Mouse (Mus musculus) cerebellum, postnatal 36 days (tissue): ENCODE results near the gene Apbb1ip.

ENCODE experiments used
- DNase-seq, 2 experiments: peaks; one replicate each; pipeline ENCODE4 v3.0.0; 2021 to 2022; ENCODE audit warnings: mixed read lengths in 2 of 2

Apbb1ip gene

DNA sequence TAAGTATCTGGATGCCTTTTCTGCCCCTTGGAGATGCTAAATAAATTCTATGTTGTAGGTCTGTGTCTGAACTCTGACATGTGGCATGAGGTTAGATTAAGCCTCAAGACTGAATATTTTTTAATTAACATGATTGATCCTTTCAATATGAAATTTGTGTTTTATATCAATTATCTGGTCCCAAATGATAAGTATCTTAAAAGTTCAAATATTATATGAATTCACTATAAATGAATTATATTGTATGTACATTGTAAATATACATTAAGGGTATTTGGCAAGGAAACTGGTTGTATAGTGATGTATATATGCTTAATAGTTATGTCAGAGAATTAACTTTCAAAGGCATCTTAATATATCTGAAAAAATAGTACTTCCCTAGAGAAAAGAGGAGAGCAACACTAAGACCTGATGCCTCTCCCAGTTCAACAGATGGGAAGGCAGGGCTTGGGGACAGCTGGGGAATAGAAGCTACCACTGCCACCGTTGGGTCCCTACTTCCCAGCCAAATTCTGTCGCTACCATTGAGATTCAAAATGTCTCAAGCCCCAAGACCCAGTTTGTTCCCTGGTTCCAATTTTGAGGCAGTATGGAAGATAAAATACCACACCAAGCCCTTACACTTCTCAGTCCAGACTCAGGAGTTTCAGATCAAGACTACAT, 2.8 kb downstream of the Apbb1ip start:
- no peak for DNase-seq

DNA sequence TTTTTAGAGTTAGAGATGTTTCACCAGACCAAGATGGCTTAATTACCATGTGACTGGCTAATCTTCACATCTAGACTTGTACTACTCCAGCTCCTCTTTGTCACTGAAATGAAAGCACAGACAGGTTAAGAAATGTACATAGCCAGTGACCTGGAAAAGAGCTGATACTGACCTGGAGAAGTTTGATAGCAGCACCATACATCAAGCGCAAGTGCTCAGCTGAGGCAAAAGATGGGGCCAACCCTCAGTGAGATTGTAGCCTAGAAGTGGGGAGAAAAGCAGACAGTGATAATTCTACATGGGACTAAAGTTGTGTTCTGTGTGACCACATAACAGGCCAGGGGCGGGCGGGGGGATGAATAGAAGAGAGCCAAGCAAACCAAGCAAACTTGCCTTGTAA, 3.9 kb downstream of the Apbb1ip start:
- DNase-seq = no peak

DNA sequence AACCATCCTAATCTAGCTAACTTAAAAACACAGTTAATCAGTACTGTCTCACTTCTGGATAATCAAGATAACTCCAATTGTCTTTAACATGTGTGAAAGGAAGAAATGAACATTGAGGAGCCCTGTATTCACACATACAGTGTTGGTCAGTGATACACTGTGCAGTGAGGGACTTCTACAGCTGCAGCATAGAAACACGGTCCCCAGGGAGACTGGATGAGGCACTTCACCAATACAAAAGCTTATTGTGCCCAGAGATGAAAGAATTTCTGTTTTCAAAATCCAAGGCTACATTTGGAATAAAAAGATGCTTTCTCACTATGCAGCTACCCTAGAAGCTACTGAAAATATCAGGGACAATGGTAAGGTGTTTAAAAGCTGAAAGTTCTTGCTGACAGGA, 7.0 kb downstream of the Apbb1ip start:
- DNase-seq = no peak

DNA sequence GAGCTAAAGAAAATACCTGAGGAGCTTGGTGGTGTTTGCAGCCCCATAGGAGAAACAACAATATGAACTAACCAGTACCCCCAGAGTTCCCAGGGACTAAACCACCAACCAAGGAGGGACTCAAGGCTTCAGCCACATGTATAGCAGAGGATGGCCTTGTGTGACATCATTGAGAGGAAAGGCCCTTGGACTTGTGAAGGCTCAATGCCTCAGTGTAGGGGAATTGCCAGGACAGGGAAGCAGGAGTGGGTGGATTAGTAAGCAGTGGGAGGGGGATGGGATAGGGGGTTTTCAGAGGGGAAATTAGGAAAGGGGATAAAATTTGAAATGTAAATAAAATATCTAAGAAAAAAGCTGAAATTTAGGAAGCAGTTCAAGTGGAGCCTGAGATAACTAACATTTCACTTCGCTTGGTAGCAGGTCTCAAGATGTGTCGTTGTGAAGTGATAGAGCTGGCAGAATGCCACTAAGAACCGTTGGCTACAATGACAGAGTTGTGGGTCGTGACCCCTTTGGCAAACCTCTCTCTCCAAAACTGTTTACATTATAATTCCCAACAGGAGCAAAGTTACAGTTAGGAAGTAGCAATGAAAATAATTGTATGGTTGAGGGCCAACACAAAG, 7.6 kb downstream of the Apbb1ip start:
- DNase-seq = no peak

DNA sequence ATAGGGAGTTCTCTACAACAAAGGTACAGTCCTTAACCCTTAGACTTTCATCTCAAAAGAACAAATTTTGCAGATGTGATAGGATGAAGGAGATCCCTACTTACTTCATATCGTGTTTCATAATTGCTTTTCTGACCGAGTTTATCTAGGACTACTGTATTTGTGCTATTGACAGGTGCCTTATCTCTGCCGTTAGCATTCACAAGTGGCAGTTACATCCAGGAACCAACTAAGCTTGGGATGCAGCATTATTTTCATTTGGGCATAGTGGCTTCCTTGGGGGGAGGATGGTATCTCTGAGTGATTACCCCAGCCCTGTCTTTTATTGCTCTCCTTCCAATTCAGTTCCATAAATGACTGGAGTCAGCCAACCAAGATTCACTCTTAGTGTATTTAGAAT, 8.2 kb downstream of the Apbb1ip start:
- no peak for DNase-seq

DNA sequence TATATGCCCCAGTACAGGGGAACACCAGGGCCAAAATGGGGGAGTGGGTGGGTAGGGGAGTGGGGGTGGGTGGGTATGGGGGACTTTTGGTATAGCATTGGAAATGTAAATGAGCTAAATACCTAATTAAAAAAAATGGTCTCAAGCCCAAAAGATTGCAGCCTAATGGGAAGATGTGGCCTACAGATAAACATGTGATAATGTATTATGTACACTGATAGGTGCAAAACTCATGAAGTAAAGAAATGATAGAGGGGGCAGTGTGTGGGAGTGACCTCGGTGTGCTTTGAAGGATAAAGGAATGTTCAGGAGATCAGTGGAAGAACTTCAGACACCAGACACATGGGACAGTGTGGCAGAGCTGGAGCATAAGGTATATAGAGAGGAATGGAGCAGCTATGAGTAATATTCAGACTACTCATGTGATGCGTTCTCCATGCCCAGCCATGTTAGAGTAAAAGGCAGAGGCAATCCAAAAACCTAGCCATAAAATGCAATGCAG, 9.3 kb downstream of the Apbb1ip start:
- DNase-seq = no peak

DNA sequence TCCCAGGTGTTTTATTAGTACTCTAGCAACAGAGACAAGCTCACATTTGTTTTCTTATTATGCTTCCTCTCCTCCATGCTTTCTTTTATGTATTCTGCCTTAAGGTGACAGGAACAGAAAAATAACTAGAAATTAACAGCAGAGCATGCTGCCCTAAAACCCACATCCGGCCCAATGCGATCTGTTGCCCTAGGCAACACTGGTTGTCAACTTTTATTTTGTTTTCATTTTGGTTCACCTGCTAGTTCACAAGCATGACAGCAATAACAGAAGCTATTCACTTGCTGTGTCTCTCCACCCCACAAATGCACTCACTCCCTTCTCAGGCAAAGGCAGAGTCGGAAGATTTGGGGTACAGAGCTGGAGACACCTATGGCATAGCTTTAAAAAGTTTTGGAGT, 10.3 kb downstream of the Apbb1ip start:
- DNase-seq = no peak

DNA sequence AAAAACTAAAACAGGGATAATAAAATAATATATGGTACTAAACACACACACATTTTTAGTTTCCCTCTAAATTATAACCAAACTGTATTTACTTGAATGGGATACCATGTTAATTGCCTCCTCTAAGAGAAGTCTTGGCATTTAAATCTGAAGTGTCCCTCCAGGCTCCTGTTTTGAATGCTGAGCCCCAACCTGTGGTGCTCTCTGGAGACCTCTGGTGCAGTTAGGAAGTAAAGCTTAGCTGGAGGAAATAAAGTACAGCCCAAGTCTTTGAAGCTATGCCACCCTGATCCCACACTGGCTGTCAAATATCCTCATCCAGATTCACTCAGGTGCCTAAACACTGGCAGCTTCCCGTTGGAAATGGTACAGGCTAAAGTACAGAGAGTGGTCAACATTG, 10.9 kb downstream of the Apbb1ip start:
- no peak for DNase-seq

DNA sequence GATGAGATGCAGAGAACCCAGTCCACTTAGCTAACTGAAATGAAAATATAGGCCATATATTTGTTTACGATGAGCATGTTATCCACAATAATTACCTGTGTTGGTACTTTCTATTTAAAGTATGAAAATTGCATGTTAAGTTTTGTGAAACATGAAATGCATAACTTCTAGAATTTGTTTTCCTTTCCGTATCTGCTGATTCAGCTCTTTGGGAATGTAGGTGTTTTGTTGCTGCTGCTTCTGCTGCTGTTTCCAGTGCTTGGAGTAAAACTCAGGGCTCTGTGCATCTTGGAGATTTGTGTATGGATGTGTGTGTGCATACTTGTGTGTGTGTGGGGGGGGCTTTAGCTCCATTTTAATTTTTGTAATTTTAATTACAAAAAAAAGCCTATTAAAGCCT, 14.8 kb downstream of the Apbb1ip start:
- DNase-seq = no peak

DNA sequence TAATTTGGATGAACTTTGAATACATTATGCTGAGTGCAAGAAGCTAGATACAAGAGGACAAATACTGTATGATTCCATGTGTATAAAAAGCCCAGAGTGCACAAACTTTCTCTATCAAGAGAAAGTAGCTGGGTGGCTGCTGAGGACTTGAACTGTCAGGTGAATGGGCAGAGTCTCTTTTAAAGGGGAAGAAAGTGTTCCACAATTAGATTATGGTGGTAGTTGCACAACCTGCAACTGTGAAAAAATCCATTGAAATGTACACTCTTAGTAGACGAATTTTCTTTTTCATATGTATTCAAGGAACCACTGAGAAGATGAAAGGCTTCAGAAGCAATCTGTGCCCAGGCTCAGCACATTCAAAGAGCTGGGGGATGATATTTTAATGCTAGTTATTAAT, 15.7 kb downstream of the Apbb1ip start:
- DNase-seq = no peak

DNA sequence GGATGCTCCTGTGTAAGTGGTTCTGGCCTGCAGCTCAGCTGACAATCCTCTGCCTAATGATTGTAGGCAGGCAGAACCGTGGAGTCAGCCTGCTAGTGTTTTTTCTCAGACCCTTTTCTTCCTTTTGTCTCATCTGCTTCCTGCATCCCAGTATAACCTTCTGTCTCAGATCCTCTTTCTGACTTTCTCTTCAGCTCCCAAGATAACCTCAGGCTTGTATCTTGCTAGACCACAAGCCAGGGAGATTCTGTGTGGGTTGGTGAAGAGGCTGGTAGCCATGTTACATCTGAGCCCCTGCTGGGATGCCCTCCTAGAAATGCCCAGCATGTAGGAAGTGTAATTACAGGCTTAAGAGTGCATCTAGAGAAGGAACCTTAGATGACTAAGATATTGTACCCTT, 16.5 kb downstream of the Apbb1ip start:
- no peak for DNase-seq

DNA sequence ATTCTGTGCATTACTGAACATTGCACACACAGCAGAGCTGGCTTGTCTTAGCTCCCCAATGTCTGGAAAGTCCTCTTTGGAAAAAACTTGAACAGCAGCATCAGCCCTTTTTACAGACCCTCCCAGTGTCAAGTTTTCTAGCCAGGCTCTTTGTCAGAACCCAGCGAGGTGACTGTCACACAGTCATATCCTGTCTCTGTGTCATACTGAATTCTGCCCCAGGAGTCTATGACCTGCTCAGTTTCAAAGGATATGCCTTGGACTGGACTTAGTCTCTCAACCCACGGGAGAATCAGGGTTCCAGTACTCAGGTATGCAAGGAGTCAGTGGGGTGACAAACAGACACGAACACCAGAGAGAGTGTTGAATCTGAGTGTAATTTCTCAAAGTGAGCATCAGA, 21.2 kb downstream of the Apbb1ip start:
- DNase-seq = no peak

DNA sequence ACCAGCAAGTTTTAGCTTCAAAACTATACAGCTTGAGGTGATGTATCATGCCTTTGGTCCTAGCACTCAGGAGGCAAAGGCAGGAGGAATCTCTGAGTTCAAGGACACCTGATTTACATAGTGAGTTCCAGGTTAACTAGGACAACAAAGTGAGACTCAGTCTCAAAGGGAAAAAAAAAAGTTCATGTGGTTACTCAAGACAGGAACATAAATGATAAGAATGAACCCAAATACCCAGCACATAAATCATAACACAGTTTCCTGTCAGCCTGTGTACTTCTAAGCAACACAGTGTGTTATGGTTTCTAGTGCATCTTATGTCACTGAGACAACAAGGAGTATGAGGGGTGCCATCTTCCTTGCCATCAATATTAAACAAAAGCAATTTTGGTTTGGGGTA, 22.6 kb downstream of the Apbb1ip start:
- DNase-seq = no peak

DNA sequence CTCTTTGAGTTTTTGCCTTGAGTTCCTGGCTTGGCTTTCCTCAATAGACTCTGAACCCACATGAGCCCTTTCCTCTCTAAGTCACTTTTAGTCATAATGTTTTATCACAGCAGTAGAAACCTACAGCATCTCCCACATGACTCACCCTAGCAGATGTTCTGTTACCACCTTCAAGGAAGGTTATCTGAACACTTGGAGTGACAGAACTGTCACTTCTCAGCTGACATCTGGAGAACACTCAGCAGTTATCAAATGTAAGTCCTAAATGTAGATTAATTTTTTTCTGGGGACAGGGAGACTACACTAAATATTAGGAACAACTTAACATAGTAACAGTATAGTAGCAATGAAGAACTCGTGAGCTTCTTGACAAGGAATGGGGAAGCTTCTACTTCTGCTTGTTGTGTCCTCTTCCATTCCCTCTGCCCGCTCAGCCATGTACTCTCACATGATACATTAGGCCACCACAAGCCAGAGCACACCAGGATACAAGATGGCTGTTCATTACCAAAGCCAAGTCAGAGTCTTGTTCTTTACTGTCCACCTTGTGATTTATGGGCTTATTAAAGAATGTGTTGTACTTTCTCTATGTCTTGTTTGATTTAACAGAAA, 25.6 kb downstream of the Apbb1ip start:
- DNase-seq = no peak

DNA sequence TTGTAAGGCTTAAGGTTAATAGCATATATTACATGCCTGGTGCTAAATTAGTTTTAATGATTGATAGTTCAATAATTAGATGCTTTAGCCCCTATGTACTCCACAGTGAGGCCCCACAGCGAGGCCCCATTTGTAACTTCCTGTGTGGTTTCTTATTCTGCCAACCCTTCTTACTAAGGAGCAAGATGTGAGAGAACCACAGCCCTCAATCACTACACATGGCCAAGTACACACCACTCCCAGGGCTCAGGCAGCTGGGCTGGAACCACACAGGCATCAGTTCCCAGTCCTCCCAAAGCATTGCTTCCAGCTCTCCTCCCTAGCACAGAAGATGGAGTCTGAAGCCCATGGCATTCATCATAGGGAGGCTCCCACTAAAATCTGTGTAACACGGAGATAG, 31.7 kb downstream of the Apbb1ip start:
- no peak for DNase-seq

DNA sequence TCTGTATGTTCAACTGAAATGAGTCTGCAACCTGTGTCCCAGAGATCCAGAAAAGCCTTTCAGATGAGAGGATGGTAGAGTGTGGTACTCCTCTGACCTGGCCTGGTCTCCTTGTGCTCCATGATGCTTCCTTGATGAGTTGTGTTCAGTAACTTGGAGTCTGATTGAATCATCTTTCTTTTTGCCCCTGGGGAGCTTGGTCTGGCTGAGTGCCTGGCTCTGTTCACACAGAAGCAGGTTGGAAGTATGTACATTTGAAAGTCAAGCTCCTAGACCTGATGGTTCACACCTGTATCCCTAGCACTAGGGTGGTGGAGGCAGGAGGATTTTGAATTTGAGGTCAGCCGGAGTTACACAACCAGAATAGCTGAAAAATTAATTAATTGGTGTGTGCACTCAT, 32.7 kb downstream of the Apbb1ip start:
- no peak for DNase-seq

DNA sequence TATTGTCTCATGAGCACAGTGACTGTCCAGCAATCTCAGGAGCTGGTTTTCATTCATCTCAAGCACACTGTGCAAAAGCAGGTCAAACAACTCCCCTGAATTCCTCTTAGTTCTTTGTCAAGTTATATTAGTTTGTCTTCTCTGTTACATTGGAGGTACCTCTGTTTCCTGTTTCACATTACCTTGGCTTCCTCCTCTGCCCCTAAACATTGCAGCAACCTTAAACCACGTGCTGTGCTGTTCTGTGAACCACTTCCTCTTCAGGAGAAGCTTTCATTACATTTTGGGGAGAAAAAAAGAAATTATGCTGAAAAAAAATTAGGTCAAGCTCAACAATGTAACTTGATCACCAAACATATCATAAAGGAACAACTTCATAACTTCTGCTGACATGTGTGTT, 33.4 kb downstream of the Apbb1ip start:
- no peak for DNase-seq

DNA sequence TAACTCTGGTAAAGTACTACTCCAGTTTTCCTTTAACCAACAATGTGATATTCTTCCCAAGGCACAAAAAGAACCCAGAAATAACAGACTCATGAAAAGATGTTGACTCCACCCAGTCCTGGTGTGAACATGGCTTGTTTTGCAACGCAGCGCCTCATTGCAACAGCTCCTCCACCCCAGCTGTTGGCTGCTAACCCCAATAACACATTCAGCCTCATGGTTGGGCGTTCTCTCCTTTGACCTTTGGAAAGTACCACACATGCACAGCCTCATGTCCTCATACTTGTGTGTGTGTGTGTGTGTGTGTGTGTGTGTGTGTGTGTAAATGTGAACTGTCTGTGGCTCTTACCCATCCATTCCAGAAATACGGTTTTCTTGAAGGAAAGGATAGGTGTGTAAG, 37.0 kb downstream of the Apbb1ip start:
- no peak for DNase-seq

DNA sequence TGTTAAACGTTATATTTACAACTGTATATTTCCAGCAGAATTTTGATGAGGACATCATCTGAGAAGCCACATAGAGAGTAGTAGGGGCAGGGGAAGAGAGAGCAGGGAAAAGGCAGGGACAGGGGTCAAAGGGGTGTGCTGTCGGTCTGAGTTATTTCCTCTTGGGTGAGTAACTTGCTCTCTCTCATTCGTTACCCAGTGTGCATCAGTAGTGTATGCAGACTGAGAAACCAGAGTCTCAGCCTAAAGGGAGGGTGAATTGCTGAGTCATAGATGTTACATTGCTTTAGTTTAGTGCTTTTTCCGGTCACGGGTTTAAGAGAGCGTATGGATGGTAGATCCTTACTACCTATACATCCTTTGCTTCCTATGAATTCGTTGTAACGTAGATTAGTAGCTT, 37.6 kb downstream of the Apbb1ip start:
- no peak for DNase-seq

DNA sequence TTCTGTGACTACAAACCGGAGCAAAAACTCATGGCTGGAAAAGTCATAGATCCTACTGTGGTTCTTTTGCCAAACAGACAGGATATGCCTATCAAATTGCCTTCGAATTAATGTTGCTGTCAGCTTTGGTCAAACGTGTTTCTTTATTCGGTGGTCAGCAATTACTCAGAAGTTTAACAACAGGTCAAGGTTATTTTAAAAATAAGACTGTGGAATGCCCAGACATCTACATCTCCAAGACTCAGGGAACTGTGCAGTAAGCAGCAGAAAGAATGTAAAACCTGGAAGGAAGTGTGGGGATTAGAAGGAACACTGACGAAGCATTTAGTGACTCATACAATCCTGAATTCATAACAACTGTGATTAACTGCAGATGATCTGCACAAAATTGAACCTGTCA, 40.0 kb downstream of the Apbb1ip start:
- DNase-seq = no peak

DNA sequence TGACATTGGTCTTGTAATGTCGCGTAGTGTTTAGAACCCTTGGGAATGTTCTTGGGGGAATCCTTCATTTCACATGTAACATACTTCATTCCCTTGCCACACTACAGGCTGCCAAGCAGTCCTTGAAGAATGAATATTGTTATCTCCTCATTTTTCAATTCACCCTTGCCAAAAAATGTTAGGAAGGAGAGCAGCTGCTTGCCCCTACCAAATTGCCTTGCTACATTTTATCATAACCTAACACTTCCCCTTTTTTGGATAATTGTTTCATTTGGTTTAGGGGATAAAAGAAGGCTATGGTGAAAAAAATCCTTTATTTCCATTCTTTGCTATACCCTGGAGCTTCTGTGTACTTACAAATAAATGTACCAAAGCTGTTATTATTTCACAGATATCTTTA, 41.8 kb downstream of the Apbb1ip start:
- DNase-seq = no peak

DNA sequence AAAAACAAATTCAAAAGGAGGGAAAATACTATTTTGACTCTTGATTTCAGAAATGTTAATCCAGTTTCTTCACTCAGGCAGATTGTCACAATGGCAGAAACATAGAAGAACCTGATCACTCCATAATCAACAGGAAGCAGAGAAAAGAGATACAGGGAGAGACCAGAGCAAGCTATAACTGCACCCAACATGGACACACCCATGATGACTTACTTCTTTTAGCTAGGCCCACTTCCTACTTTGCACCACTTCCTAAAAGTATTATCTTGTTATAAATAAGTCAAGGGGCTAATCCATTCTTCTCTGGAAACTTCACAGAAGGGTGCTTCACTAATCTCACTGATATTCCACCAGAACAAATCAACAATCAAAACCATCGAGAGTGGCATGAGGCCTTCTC, 42.3 kb downstream of the Apbb1ip start:
- DNase-seq = no peak

DNA sequence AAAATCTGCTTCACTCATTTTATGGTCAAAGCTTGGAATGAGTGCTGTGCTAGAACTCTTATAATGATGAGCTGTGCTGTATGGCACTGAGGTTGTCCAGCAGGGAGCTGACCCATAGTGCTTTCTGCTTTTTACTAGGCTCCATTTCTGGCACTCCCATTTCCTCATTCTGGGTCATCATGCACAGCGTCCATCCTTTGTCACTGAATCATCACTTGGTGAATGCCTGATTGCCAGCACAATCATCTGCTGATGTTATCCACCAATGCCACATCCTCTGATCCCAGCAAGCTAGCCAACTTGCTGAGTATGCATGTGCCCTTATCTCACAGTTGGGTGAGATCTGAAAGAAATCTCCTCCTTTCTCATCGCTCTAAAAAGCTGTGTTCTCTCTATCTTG, 48.4 kb downstream of the Apbb1ip start:
- DNase-seq = no peak

DNA sequence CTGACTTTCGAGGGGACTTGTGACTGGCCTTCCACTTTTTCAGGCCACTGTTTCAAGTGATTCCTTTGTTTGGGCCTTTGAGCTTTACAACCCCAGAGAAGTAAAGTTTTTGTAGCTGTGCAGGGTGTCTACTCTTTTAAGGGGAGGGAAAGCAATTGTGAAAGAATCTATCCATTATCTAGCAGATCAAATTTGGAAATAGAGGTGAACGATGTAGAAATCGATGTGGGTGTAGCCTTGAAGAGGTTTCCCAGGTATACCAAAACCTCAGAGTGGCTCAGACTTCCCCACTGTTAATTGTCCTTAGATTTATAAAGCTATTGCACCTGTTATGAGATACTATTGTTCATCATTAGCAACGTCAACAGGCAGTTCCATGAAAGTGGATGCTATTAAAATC, 71.6 kb downstream of the Apbb1ip start:
- DNase-seq = no peak

DNA sequence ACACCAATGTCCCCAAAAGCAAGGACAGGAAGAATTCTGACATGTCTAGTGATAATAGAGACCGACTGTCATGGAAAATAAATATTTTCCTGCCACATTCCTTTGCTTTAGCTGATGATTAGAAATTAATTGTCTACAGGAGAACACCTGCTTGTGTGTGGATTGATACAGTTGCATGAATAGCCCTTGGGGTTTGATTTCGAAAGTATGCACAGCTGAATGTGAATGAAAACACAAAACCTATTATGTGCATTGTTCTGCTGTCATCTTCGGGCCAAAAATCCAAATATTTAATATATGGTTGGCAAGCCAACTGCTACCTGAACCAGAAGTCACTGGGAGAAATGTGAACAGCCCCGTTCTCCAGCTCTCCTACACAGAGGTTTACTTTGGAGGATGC, 78.0 kb downstream of the Apbb1ip start:
- DNase-seq = no peak
